Mouse (Mus musculus) olfactory bulb, adult 2 months (tissue): ENCODE data around the gene Pld1.

Source experiments
- CTCF ChIP-seq: fragments of 200-500 bp; IDR thresholded peaks from 2 replicates; pipeline ENCODE4 v1.5.1; 2012; ENCODE audit warnings: low read depth, mild to moderate bottlenecking, low read length, moderate library complexity; ENCODE audit not compliant: insufficient read depth
- POLR2A ChIP-seq: fragments of 200-500 bp; IDR thresholded peaks from 2 replicates; pipeline ENCODE4 v1.6.1; 2012; ENCODE audit warnings: mild to moderate bottlenecking, low read depth, low read length, moderate library complexity; ENCODE audit not compliant: insufficient read depth

- TF ChIP-seq CTCF, result no peak
- TF ChIP-seq POLR2A, result no peak
Observed at GRCm38 (mm10) chr3:28145461-28145860, 207.0 kb downstream of the Pld1 start.
